Mouse (Mus musculus) bone marrow, adult 2 months (tissue): ENCODE measurements around the gene Dbh. TPM values are rescaled to one million over a fixed set of nuclear protein-coding genes. Genes with fewer than 3 reads are reported as not detected.

ENCODE experiments used
- H3K27ac ChIP-seq: fragments of 200-500 bp; 2 replicates; pipeline ENCODE4 v1.5.1; 2012; ENCODE audit warnings: low read depth, mild to moderate bottlenecking, control low read depth, inconsistent platforms, low read length; ENCODE audit not compliant: control insufficient read depth, poor library complexity, insufficient read depth
- H3K4me1 ChIP-seq: fragments of 200-500 bp; 2 replicates; pipeline ENCODE4 v1.6.1; 2011; ENCODE audit warnings: low read length; ENCODE audit not compliant: control insufficient read depth, insufficient read depth
- H3K4me3 ChIP-seq: fragments of 200-500 bp; replicated peaks from 2 replicates; pipeline ENCODE3; 2011; ENCODE audit warnings: mild to moderate bottlenecking, low read depth, low read length, control low read depth; ENCODE audit not compliant: control insufficient read depth
- CTCF ChIP-seq: fragments of 200-500 bp; IDR thresholded peaks from 2 replicates; pipeline ENCODE4 v1.5.1; 2011; ENCODE audit warnings: low read length, control low read depth; ENCODE audit not compliant: control insufficient read depth, insufficient read depth
- POLR2A ChIP-seq: fragments of 200-500 bp; IDR thresholded peaks from 2 replicates; pipeline ENCODE4 v1.6.1; 2011; ENCODE audit warnings: low read depth, mild to moderate bottlenecking, control low read depth, low read length, borderline replicate concordance; ENCODE audit not compliant: control insufficient read depth
- WGBS: fragments of 180-500 bp; shearing (Covaris S2); methylation state at CpG from one replicate; pipeline ENCODE4 v1.1.7; 2018; 5-methylcytosine and 5-hydroxymethylcytosine counted together
- polyA plus RNA-seq: library from polyadenylated mRNA; stranded (reverse); fragments of >200 nt; gene quantifications from 2 replicates; pipeline ENCODE4 v1.2.4, GENCODE M21; 2011; ENCODE audit warnings: low replicate concordance; ENCODE audit not compliant: missing spikeins, insufficient read depth, insufficient read length

Dbh gene
- polyA plus RNA-seq, 1 experiment = not detected

DNA sequence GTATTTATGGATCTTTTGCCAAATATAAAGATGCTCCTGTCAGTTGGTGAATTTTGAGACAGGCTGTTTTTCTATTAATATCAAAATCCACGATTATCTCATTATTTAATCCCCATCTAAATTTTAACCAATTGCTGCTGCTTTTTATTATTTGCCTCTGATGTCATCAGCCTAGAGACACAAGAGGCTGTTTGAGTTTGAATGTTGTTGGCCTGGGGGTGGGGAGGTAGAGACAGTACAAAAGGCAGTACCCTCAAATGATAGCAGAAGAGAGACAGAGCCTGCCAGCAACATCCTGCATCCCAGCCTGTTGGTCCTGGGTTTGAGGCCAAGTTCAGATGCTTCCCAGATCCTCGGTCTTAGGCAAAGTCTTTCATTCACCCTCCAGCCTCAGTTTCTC, 9.2 kb downstream of the Dbh start:
- Histone ChIP-seq H3K27ac (no peak overlapping the region), H3K4me1 (no peaks in the 10 kb centered on the region), H3K4me3 (no peak overlapping the region)
- TF ChIP-seq CTCF (no peak), POLR2A (no peak)
- 67% methylated on average over 2 of the region's 2 CpGs for WGBS

DNA sequence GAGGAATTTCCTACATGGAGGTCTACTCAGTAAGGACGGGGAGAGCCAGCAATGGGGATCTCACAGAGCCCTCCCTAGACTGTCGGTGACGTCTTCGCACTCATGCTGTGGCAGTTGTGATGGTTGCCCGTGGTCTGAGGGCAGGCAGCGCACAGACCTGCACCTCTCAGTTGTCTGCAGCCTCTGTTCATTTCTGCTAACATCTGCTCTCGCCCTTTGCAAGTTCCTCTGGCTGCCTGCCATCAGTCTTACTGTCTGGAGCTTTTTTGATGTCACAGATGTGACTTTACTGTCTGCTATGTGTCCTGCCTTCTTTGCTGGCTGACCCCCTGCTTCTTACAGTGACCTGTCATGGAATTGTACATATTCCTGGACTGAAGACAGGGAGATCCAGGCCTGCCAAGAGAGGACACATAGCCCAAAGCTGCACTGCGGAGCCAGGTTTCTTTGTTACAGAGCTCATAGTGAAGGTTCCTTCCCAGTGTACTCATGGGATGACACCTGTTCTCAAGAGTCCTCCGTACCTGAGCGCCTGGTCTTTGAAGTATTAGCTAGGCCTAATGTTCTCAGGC, 10.7 kb downstream of the Dbh start:
- no peak overlapping the region for H3K4me3 ChIP-seq
- 72% methylated on average over 10 of the region's 10 CpGs for WGBS
- TF ChIP-seq POLR2A = no peak
- TF ChIP-seq CTCF = no peak
- H3K4me1 ChIP-seq = no peaks in the 10 kb centered on the region
- H3K27ac ChIP-seq = no peak overlapping the region

DNA sequence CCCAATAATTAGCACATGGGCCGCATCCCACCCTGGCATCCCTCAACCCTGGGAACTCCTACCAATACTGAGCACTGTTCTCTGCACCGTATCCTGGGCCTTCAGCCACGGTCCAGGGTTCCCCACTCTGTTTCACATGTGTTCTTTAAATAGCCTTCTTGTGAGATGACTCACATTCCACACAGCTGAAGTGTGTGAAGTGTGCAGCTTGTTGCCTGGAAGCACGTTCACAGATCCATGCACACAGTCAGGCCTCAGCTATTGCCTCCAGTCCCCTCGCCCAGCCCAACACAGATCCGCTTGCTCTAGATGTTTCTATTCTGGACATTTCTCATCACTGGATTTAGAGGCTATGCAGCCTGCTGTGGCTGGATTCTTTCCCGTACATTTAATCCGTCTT, 14.1 kb downstream of the Dbh start:
- Histone ChIP-seq H3K4me1 (no peaks in the 10 kb centered on the region), H3K27ac (no peak overlapping the region), H3K4me3 (no peak overlapping the region)
- WGBS = 77% methylated on average over 8 of the region's 8 CpGs
- TF ChIP-seq POLR2A (no peak), CTCF (no peak)

DNA sequence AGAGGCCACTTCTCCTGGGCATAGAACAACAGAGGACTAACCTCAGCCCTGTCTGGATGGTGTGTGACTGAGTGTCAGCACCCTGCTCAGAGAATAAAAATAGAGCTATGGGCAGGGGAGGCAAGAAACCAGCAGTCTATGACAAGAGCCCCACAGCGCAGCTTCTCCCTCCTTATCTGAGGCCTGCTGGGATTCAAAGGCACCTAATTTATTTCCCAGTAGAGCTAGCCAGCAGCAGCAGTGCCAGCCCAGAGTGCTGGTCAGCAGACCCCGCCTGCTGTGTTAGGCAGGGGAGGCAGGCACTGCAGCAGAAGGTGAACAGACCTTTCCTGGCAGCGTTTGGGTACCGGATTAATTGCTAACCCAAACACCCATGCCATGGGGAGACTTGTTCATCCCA, 16.9 kb downstream of the Dbh start:
- H3K4me1 ChIP-seq = no peaks in the 10 kb centered on the region
- H3K27ac ChIP-seq = no peak overlapping the region
- no peak overlapping the region for H3K4me3 ChIP-seq
- 77% methylated on average over 4 of the region's 4 CpGs for WGBS
- TF ChIP-seq POLR2A = no peak
- TF ChIP-seq CTCF = no peak

DNA sequence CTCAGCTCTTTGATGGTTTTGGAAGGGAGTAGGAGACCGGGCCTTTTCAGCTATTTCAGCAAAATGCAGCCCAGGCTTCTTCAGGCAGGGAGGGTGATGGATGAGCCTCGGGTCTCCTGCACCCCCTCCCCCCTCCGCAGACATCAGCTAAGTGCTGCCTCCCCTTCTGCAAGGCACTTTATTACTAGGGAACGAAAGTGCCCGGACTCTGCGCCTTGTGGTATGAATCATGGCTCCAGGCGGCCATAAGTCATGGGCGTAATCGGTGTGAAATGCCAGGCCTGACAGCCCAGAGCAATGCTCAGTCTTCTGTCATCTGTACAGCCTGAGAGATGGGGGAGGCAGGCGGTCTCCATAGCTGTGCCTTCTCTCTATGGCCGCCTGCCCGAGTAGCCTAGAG, 18.7 kb downstream of the Dbh start:
- TF ChIP-seq CTCF (no peak), POLR2A (no peak)
- H3K4me3 ChIP-seq = no peak overlapping the region
- 77% methylated on average over 12 of the region's 12 CpGs for WGBS
- H3K27ac ChIP-seq = no peak overlapping the region
- no peaks in the 10 kb centered on the region for H3K4me1 ChIP-seq

DNA sequence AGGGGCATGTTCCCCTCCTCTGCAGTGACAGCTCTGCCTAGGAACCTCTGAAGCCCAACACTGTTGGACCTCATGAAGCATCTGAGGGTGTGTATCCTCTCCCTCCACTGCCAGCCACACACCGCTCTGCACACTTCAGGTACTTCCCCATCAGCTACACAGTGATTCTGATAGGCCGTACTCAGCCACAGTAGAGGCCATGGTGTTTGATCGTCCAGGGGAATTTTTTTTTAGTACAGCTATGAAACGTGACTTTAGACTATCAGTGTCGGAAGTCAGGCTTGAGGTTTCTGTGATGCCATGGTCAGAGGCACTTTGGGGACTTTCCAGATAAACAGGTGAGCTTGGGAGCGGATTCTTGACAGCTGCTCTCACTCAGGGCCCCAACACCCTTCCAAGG, 22.5 kb downstream of the Dbh start:
- TF ChIP-seq CTCF (no peak), POLR2A (no peak)
- WGBS = 30% methylated on average over 6 of the region's 6 CpGs
- Histone ChIP-seq H3K4me3 (no peak overlapping the region), H3K4me1 (no peaks in the 10 kb centered on the region), H3K27ac (no peak overlapping the region)

DNA sequence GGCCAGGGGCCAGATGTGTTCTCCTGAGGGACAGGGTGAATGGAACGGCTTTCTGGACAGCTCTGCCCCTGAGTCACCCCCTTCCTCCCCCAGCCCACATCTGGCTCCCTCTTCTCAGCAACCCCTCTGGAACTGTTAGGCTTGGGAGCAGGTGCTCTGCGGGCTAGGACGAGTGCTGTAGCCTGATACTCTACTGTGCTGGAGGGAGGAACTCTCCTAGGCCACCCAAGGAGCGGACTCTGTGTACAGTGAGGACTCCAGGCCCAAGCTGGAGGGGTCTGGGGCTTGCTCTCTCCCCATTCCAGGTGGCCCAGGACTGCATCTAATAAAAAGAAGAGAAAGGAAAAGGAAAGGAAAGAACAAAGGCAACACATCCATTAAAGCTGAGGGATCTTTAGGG, 25.0 kb downstream of the Dbh start:
- Histone ChIP-seq H3K27ac (no peak overlapping the region), H3K4me1 (no peaks in the 10 kb centered on the region), H3K4me3 (no peak overlapping the region)
- TF ChIP-seq CTCF (no peak), POLR2A (no peak)
- 75% methylated on average over 4 of the region's 4 CpGs for WGBS

DNA sequence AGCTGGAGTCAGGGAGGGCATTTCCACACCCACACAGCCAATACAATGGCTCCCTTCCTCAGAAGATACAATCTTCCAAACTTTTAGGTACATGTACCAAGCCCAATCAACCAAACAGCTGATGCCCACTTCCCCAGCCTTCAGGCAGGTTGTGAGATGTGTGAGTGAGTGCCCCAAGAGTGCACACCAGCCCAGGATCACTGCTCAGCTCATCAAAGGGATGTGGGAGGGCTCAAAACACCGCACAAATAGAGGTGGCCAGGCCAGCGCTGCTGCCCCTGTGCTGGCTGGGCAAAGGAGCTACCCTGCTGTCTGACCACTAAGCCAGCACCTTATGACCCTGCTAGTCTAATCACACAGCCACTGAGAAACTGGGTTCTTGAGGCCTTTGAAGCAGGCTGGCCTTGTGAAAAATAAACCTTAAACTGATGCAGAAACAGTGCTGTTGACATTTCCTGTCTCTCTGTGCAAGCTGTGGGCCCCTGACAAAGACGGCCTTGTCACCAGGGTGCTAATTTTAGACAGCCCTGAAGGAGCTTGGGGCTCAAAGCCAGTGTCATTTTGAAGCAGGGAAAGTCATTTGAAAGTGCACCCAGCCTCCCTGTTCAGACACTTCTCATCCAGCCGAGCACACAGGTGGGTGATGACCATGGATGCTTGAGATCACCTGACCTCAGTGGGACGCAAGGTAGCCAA, 33.7 kb downstream of the Dbh start:
- TF ChIP-seq POLR2A = no peak
- TF ChIP-seq CTCF = no peak
- peak overlapping the region; percentile 37 for H3K27ac ChIP-seq
- H3K4me3 ChIP-seq = no peak overlapping the region
- 28% methylated on average over 5 of the region's 5 CpGs for WGBS
- peaks cover 2% of the 10 kb centered on the region for H3K4me1 ChIP-seq

DNA sequence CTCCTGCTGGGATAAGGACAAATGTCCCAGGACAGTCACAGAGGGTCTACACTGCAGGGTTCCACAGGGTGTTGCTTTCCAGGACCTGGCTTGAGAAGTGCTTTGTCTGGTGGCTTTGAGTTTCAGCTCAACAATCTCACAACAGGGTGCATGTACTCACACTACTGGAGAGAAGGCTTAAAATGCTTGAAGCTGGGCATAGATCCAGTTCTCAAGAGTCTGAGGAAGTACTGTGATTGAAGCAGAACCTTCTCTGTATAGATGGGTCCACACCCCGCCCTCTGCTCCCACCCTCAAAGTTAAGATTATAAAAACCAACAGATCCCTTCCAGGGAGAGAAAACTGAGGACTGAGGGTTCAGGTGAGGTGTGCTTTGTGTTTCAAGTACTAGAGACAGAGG, 35.6 kb downstream of the Dbh start:
- Histone ChIP-seq H3K4me1 (peaks cover 2% of the 10 kb centered on the region), H3K4me3 (no peak overlapping the region), H3K27ac (no peak overlapping the region)
- TF ChIP-seq POLR2A (no peak), CTCF (no peak)
- 79% methylated on average over 1 of the region's 1 CpGs for WGBS
